Mouse (Mus musculus): Measurements from ENCODE around the gene Pdzd2. TPM values are rescaled to one million over a fixed set of nuclear protein-coding genes. Genes with fewer than 3 reads are reported as not detected.

Gene Pdzd2
- polyA plus RNA-seq, 1 experiment from 2014 or later: 22.1 TPM

GRCm38 (mm10) chr15:12763147-12763546, 23.4 kb upstream of the Pdzd2 start:
- no peak overlapping the region for H3K27ac ChIP-seq (replicated peaks; ENCODE audit: low read depth, low read length)
- DNase-seq (ENCODE audit: low spot score) (no peak), ATAC-seq (ENCODE audit: insufficient number of reproducible peaks, low FRiP score, low TSS enrichment, low read depth) (no peak)
- 0 out of 2 replicates have a peak, but pooled peaks cover 2% of the 10 kb centered on the region for H3K27me3 ChIP-seq (ENCODE audit: control insufficient read depth, insufficient read depth, low read length)
- 59% methylated on average over 10 of the region's 10 CpGs for WGBS
- no peaks in the 10 kb centered on the region for H3K9me3 ChIP-seq (ENCODE audit: control insufficient read depth, low read length)
- no peak overlapping the region for H3K9ac ChIP-seq (ENCODE audit: low read length)
- H3K4me3 ChIP-seq (ENCODE audit: low read depth, low read length): no peak overlapping the region
- no peaks in the 10 kb centered on the region for H3K4me1 ChIP-seq (ENCODE audit: control insufficient read depth, insufficient read depth, low read length)
- no peaks in the 10 kb centered on the region for H3K36me3 ChIP-seq (ENCODE audit: control insufficient read depth, insufficient read depth, low read length)
- H3K4me2 ChIP-seq (ENCODE audit: low read depth, severe bottlenecking): no peak overlapping the region

- WGBS: 64% methylated on average over 11 of the region's 11 CpGs
- DNase-seq (ENCODE audit: low spot score): peak; percentile 42
- no peak overlapping the region for H3K4me3 ChIP-seq (ENCODE audit: low read depth, low read length)
- H3K9ac ChIP-seq (ENCODE audit: low read length): no peak overlapping the region
- H3K4me2 ChIP-seq (ENCODE audit: low read depth, severe bottlenecking): no peak overlapping the region
- 0 out of 2 replicates have a peak, but pooled peaks cover 2% of the 10 kb centered on the region for H3K27me3 ChIP-seq (ENCODE audit: control insufficient read depth, insufficient read depth, low read length)
- H3K4me1 ChIP-seq (ENCODE audit: control insufficient read depth, insufficient read depth, low read length): no peaks in the 10 kb centered on the region
- no peaks in the 10 kb centered on the region for H3K36me3 ChIP-seq (ENCODE audit: control insufficient read depth, insufficient read depth, low read length)
- no peak overlapping the region for H3K27ac ChIP-seq (replicated peaks; ENCODE audit: low read depth, low read length)
- H3K9me3 ChIP-seq (ENCODE audit: control insufficient read depth, low read length): no peaks in the 10 kb centered on the region
- no peak for ATAC-seq (ENCODE audit: insufficient number of reproducible peaks, low FRiP score, low TSS enrichment, low read depth)
These were observed 22.7 kb upstream of the Pdzd2 start for GRCm38 (mm10) chr15:12762258-12762913.

GRCm38 (mm10) chr15:12760747-12761146, 21.0 kb upstream of the Pdzd2 start:
- H3K4me1 ChIP-seq (ENCODE audit: control insufficient read depth, insufficient read depth, low read length): no peaks in the 10 kb centered on the region
- H3K27ac ChIP-seq (replicated peaks; ENCODE audit: low read depth, low read length): no peak overlapping the region
- no peaks in the 10 kb centered on the region for H3K9me3 ChIP-seq (ENCODE audit: control insufficient read depth, low read length)
- DNase-seq (ENCODE audit: low spot score) (no peak), ATAC-seq (ENCODE audit: insufficient number of reproducible peaks, low FRiP score, low TSS enrichment, low read depth) (no peak)
- H3K36me3 ChIP-seq (ENCODE audit: control insufficient read depth, insufficient read depth, low read length): no peaks in the 10 kb centered on the region
- H3K27me3 ChIP-seq (ENCODE audit: control insufficient read depth, insufficient read depth, low read length): 0 out of 2 replicates have a peak, but pooled peaks cover 2% of the 10 kb centered on the region
- 89% methylated on average over 6 of the region's 6 CpGs for WGBS
- no peak overlapping the region for H3K4me3 ChIP-seq (ENCODE audit: low read depth, low read length)
- H3K4me2 ChIP-seq (ENCODE audit: low read depth, severe bottlenecking): no peak overlapping the region
- no peak overlapping the region for H3K9ac ChIP-seq (ENCODE audit: low read length)

GRCm38 (mm10) chr15:12758461-12758860, 18.7 kb upstream of the Pdzd2 start:
- no peak for ATAC-seq (ENCODE audit: insufficient number of reproducible peaks, low FRiP score, low TSS enrichment, low read depth)
- 66% methylated on average over 5 of the region's 5 CpGs for WGBS

GRCm38 (mm10) chr15:12757757-12758156, 18.0 kb upstream of the Pdzd2 start:
- H3K4me1 ChIP-seq (ENCODE audit: control insufficient read depth, insufficient read depth, low read length): no peaks in the 10 kb centered on the region
- H3K9ac ChIP-seq (ENCODE audit: low read length): no peak overlapping the region
- H3K4me3 ChIP-seq (ENCODE audit: low read depth, low read length): no peak overlapping the region
- DNase-seq (ENCODE audit: low spot score) (no peak), ATAC-seq (ENCODE audit: insufficient number of reproducible peaks, low FRiP score, low TSS enrichment, low read depth) (no peak)
- no peak overlapping the region for H3K27ac ChIP-seq (replicated peaks; ENCODE audit: low read depth, low read length)
- no peak overlapping the region for H3K4me2 ChIP-seq (ENCODE audit: low read depth, severe bottlenecking)
- H3K27me3 ChIP-seq (ENCODE audit: control insufficient read depth, insufficient read depth, low read length): 0 out of 2 replicates have a peak, but pooled peaks cover 2% of the 10 kb centered on the region
- H3K9me3 ChIP-seq (ENCODE audit: control insufficient read depth, low read length): no peaks in the 10 kb centered on the region
- no peaks in the 10 kb centered on the region for H3K36me3 ChIP-seq (ENCODE audit: control insufficient read depth, insufficient read depth, low read length)
- WGBS: 83% methylated on average over 1 of the region's 1 CpGs

More at GRCm38 (mm10) chr15:12758461-12758860, 18.7 kb upstream of the Pdzd2 start:
- Histone ChIP-seq H3K4me3 (ENCODE audit: low read depth, low read length) (no peak overlapping the region), H3K4me1 (ENCODE audit: control insufficient read depth, insufficient read depth, low read length) (no peaks in the 10 kb centered on the region), H3K36me3 (ENCODE audit: control insufficient read depth, insufficient read depth, low read length) (no peaks in the 10 kb centered on the region), H3K27ac (replicated peaks; ENCODE audit: low read depth, low read length) (no peak overlapping the region), H3K9me3 (ENCODE audit: control insufficient read depth, low read length) (no peaks in the 10 kb centered on the region), H3K27me3 (ENCODE audit: control insufficient read depth, insufficient read depth, low read length) (0 out of 2 replicates have a peak, but pooled peaks cover 2% of the 10 kb centered on the region), H3K9ac (ENCODE audit: low read length) (no peak overlapping the region), H3K4me2 (ENCODE audit: low read depth, severe bottlenecking) (no peak overlapping the region)
- DNase-seq (ENCODE audit: low spot score): no peak

- Histone ChIP-seq H3K27me3 (ENCODE audit: control insufficient read depth, insufficient read depth, low read length) (no peaks in the 10 kb centered on the region), H3K4me1 (ENCODE audit: control insufficient read depth, insufficient read depth, low read length) (no peaks in the 10 kb centered on the region), H3K27ac (replicated peaks; ENCODE audit: low read depth, low read length) (no peak overlapping the region), H3K36me3 (ENCODE audit: control insufficient read depth, insufficient read depth, low read length) (no peaks in the 10 kb centered on the region), H3K9me3 (ENCODE audit: control insufficient read depth, low read length) (no peaks in the 10 kb centered on the region), H3K4me2 (ENCODE audit: low read depth, severe bottlenecking) (no peak overlapping the region), H3K9ac (ENCODE audit: low read length) (no peak overlapping the region), H3K4me3 (ENCODE audit: low read depth, low read length) (no peak overlapping the region)
- no peak for ATAC-seq (ENCODE audit: insufficient number of reproducible peaks, low FRiP score, low TSS enrichment, low read depth)
- WGBS: 72% methylated on average over 4 of the region's 4 CpGs
- DNase-seq (ENCODE audit: low spot score): no peak
These were observed 13.5 kb upstream of the Pdzd2 start for GRCm38 (mm10) chr15:12753201-12753600.

- no peaks in the 10 kb centered on the region for H3K4me1 ChIP-seq (ENCODE audit: control insufficient read depth, insufficient read depth, low read length)
- no peak overlapping the region for H3K4me2 ChIP-seq (ENCODE audit: low read depth, severe bottlenecking)
- 89% methylated on average over 8 of the region's 8 CpGs for WGBS
- no peak overlapping the region for H3K9ac ChIP-seq (ENCODE audit: low read length)
- H3K9me3 ChIP-seq (ENCODE audit: control insufficient read depth, low read length): no peaks in the 10 kb centered on the region
- DNase-seq (ENCODE audit: low spot score) (no peak), ATAC-seq (ENCODE audit: insufficient number of reproducible peaks, low FRiP score, low TSS enrichment, low read depth) (no peak)
- H3K27me3 ChIP-seq (ENCODE audit: control insufficient read depth, insufficient read depth, low read length): no peaks in the 10 kb centered on the region
- no peak overlapping the region for H3K27ac ChIP-seq (replicated peaks; ENCODE audit: low read depth, low read length)
- no peaks in the 10 kb centered on the region for H3K36me3 ChIP-seq (ENCODE audit: control insufficient read depth, insufficient read depth, low read length)
- no peak overlapping the region for H3K4me3 ChIP-seq (ENCODE audit: low read depth, low read length)
These were observed 11.2 kb upstream of the Pdzd2 start for GRCm38 (mm10) chr15:12750963-12751362.

- no peaks in the 10 kb centered on the region for H3K4me1 ChIP-seq (ENCODE audit: control insufficient read depth, insufficient read depth, low read length)
- H3K27ac ChIP-seq (replicated peaks; ENCODE audit: low read depth, low read length): no peak overlapping the region
- no peak for DNase-seq (ENCODE audit: low spot score)
- WGBS: 45% methylated on average over 11 of the region's 11 CpGs
- no peak overlapping the region for H3K4me2 ChIP-seq (ENCODE audit: low read depth, severe bottlenecking)
- no peak overlapping the region for H3K4me3 ChIP-seq (ENCODE audit: low read depth, low read length)
- no peak overlapping the region for H3K9ac ChIP-seq (ENCODE audit: low read length)
- no peaks in the 10 kb centered on the region for H3K36me3 ChIP-seq (ENCODE audit: control insufficient read depth, insufficient read depth, low read length)
- ATAC-seq (ENCODE audit: insufficient number of reproducible peaks, low FRiP score, low TSS enrichment, low read depth): no peak
- H3K9me3 ChIP-seq (ENCODE audit: control insufficient read depth, low read length): no peaks in the 10 kb centered on the region
- H3K27me3 ChIP-seq (ENCODE audit: control insufficient read depth, insufficient read depth, low read length): no peaks in the 10 kb centered on the region
These were observed 10.0 kb upstream of the Pdzd2 start for GRCm38 (mm10) chr15:12749549-12750301.

All from limb, embryonic 11.5 days (tissue).